14 mouse cellular contexts compared by ENCODE assay signal in the genomic region with DNA sequence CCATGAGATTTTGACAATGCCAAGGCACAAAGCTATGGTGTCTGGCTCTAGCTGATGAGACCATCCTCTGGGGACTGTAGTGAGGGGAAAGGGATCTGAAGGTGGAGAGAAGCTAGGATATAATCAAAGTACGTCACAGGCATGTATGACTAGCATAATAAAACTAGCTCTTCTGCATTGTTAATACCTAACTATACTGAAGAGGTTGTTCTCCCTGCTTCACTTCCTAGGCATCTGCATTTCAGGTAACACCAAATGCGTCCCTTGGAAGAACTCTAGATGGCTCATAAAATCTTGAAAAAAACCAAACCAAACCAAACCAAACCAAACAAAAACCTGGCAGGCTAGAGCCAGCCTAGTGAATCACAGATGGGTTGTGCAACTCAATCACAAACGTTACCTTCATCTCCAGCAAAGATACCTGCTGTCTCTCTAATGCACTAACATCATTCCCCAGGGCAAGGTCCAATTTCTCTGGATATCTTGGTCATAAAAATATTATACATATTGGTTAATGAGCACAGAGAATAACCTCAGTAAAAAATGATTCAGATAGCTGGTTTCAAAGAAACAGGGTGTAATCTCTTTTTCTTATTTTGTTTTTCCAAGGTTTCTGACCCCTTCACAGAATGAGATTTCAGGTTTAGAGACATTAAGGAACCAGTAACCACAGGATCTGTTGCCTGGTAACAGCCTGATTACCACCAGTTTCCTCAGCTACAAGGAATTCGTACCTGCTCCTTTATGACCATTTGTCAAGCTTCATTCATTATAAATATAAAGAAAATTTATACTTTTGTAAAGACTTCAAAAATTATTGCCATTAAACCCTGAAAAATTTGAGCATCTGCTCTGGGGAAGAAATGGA.
DNase-seq lines count a peak whose midpoint lies in the region; ATAC-seq and TF ChIP-seq lines count a peak whose summit lies in the region.
"Had no signal": no experiment of that assay in that cellular context is flagged by ENCODE, and none has a peak within 500 bp of the region (broad histone marks: within the 10 kb centered on the region; RNA-seq: fewer than 3 reads in every experiment).

No protein-coding gene starts in this region.

- peak; percentile 49 for ATAC-seq in forebrain, embryonic 14.5 days
- ATAC-seq in forebrain, postnatal 0 days: no peak
- ATAC-seq in hindbrain, embryonic 14.5 days (ENCODE audit: low FRiP score): no peak
- no peak; the same call in 1 of the 2 replicates for ATAC-seq in midbrain, embryonic 14.5 days (ENCODE audit: low FRiP score, low TSS enrichment)
- ATAC-seq in heart, embryonic 12.5 days (ENCODE audit: insufficient number of reproducible peaks, low FRiP score): no peak
- no peak for ATAC-seq in megakaryocyte progenitor cell, adult 5-6 weeks (replicated peaks; ENCODE audit: poor library complexity)
- ATAC-seq: inflammation-experienced regulatory T-cells, adult 6 months had no signal

- no peaks in the 10 kb centered on the region for H3K27me3 ChIP-seq in forebrain, embryonic 14.5 days (replicated peaks; ENCODE audit: control insufficient read depth, insufficient read depth, low read length)
- H3K27me3 ChIP-seq in forebrain, postnatal 0 days (ENCODE audit: insufficient read depth, low read length): no peaks in the 10 kb centered on the region
- H3K27me3 ChIP-seq in hindbrain, embryonic 14.5 days (ENCODE audit: control insufficient read depth, insufficient read depth, low read length): no peaks in the 10 kb centered on the region
- H3K27me3 ChIP-seq in midbrain, embryonic 14.5 days (ENCODE audit: control insufficient read depth, insufficient read depth, low read length): no peaks in the 10 kb centered on the region
- H3K27me3 ChIP-seq in heart, embryonic 12.5 days (replicated peaks): no peaks in the 10 kb centered on the region
- H3K27me3 ChIP-seq: heart, embryonic 13.5 days had no signal

- H3K4me2 ChIP-seq in forebrain, embryonic 14.5 days (ENCODE audit: low read length): no peak overlapping the region
- H3K4me2 ChIP-seq in forebrain, postnatal 0 days (ENCODE audit: low read depth): no peak overlapping the region
- no peak overlapping the region for H3K4me2 ChIP-seq in hindbrain, embryonic 14.5 days (replicated peaks)
- H3K4me2 ChIP-seq in midbrain, embryonic 14.5 days (ENCODE audit: low read length): no peak overlapping the region
- no peak overlapping the region for H3K4me2 ChIP-seq in heart, embryonic 12.5 days
- H3K4me2 ChIP-seq: heart, embryonic 13.5 days; liver, embryonic 11.5 days had no signal

- H3K4me1 ChIP-seq in forebrain, embryonic 14.5 days (ENCODE audit: control insufficient read depth, insufficient read depth, low read length): peaks cover 5% of the 10 kb centered on the region
- H3K4me1 ChIP-seq in forebrain, postnatal 0 days (ENCODE audit: insufficient read depth): no peaks in the 10 kb centered on the region
- H3K4me1 ChIP-seq in hindbrain, embryonic 14.5 days (replicated peaks; ENCODE audit: control insufficient read depth, insufficient read depth, low read length): peaks cover 12% of the 10 kb centered on the region
- peaks cover 15% of the 10 kb centered on the region for H3K4me1 ChIP-seq in midbrain, embryonic 14.5 days (ENCODE audit: control insufficient read depth, insufficient read depth, low read length)
- H3K4me1 ChIP-seq in heart, embryonic 12.5 days (replicated peaks): no peaks in the 10 kb centered on the region
- H3K4me1 ChIP-seq: heart, embryonic 13.5 days had no signal

- H3K9ac ChIP-seq in forebrain, embryonic 14.5 days (ENCODE audit: low read length): no peak overlapping the region
- no peak overlapping the region for H3K9ac ChIP-seq in forebrain, postnatal 0 days
- no peak overlapping the region for H3K9ac ChIP-seq in hindbrain, embryonic 14.5 days
- H3K9ac ChIP-seq in midbrain, embryonic 14.5 days (replicated peaks; ENCODE audit: low read length): no peak overlapping the region
- no peak overlapping the region for H3K9ac ChIP-seq in heart, embryonic 12.5 days
- H3K9ac ChIP-seq: heart, embryonic 13.5 days had no signal

- H3K4me3 ChIP-seq in forebrain, embryonic 14.5 days (ENCODE audit: low read depth, low read length): no peak overlapping the region
- H3K4me3 ChIP-seq in forebrain, postnatal 0 days (ENCODE audit: low read depth, low read length): no peak overlapping the region
- no peak overlapping the region for H3K4me3 ChIP-seq in hindbrain, embryonic 14.5 days (replicated peaks; ENCODE audit: low read length)
- no peak overlapping the region for H3K4me3 ChIP-seq in midbrain, embryonic 14.5 days (replicated peaks; ENCODE audit: low read depth, low read length)
- no peak overlapping the region for H3K4me3 ChIP-seq in heart, embryonic 12.5 days
- H3K4me3 ChIP-seq: heart, embryonic 13.5 days had no signal

- H3K9me3 ChIP-seq in forebrain, embryonic 14.5 days (replicated peaks; ENCODE audit: control insufficient read depth, low read length): no peaks in the 10 kb centered on the region
- H3K9me3 ChIP-seq in forebrain, postnatal 0 days (ENCODE audit: low read length): no peaks in the 10 kb centered on the region
- no peaks in the 10 kb centered on the region for H3K9me3 ChIP-seq in hindbrain, embryonic 14.5 days (ENCODE audit: control insufficient read depth, low read length)
- H3K9me3 ChIP-seq in midbrain, embryonic 14.5 days (ENCODE audit: control insufficient read depth, low read length): no peaks in the 10 kb centered on the region
- no peaks in the 10 kb centered on the region for H3K9me3 ChIP-seq in heart, embryonic 12.5 days (replicated peaks)
- H3K9me3 ChIP-seq: G1E; heart, embryonic 13.5 days had no signal

- no peak for TF ChIP-seq CTCF in forebrain, postnatal 0 days (IDR thresholded peaks at IDR 0.05; ENCODE audit: low read depth)

- H3K36me3 ChIP-seq in forebrain, embryonic 14.5 days (ENCODE audit: control insufficient read depth, insufficient read depth, low read length): no peaks in the 10 kb centered on the region
- no peaks in the 10 kb centered on the region for H3K36me3 ChIP-seq in forebrain, postnatal 0 days (ENCODE audit: insufficient read depth)
- no peaks in the 10 kb centered on the region for H3K36me3 ChIP-seq in hindbrain, embryonic 14.5 days (replicated peaks; ENCODE audit: control insufficient read depth, insufficient read depth)
- H3K36me3 ChIP-seq in midbrain, embryonic 14.5 days (ENCODE audit: control insufficient read depth, insufficient read depth, low read length): no peaks in the 10 kb centered on the region
- no peaks in the 10 kb centered on the region for H3K36me3 ChIP-seq in heart, embryonic 12.5 days
- H3K36me3 ChIP-seq: G1E; heart, embryonic 13.5 days had no signal

- DNase-seq in forebrain, embryonic 14.5 days (ENCODE audit: low spot score): no peak
- no peak for DNase-seq in forebrain, postnatal 0 days
- peak; percentile 89 for DNase-seq in brain, adult 2 months (ENCODE audit: low read depth, low spot score)
- DNase-seq in hindbrain, embryonic 14.5 days (ENCODE audit: low spot score): no peak
- DNase-seq in midbrain, embryonic 14.5 days: peak; percentile 42
- DNase-seq in heart, adult 18-20 months: no peak
- DNase-seq: kidney, postnatal 36 days; thymus, postnatal 36 days had no signal

- WGBS in forebrain, embryonic 14.5 days: 65% methylated on average over 4 of the region's 4 CpGs
- 50% methylated on average over 4 of the region's 4 CpGs for WGBS in forebrain, postnatal 0 days
- WGBS in hindbrain, embryonic 14.5 days: 42% methylated on average over 4 of the region's 4 CpGs
- WGBS in midbrain, embryonic 14.5 days: 44% methylated on average over 4 of the region's 4 CpGs
- 63% methylated on average over 4 of the region's 4 CpGs for WGBS in heart, embryonic 12.5 days

- H3K27ac ChIP-seq in forebrain, embryonic 14.5 days (ENCODE audit: low read depth, low read length): 0 out of 2 replicates have a peak overlapping the region, but pooled peaks have one; percentile 44
- no peak overlapping the region; the same call in 1 of the 2 replicates for H3K27ac ChIP-seq in forebrain, postnatal 0 days (ENCODE audit: low read depth, low read length)
- peak overlapping the region; percentile 76 for H3K27ac ChIP-seq in hindbrain, embryonic 14.5 days
- H3K27ac ChIP-seq in midbrain, embryonic 14.5 days (replicated peaks; ENCODE audit: low read depth, low read length): peak overlapping the region; percentile 68
- no peak overlapping the region for H3K27ac ChIP-seq in heart, embryonic 12.5 days (ENCODE audit: poor library complexity, severe bottlenecking)
- H3K27ac ChIP-seq: heart, embryonic 13.5 days had no signal

Comparison
In these comparisons a context has a peak if more than half of its experiments do, and no peak if none do; other contexts are left out.
1. H3K27ac ChIP-seq: peak in forebrain, embryonic 14.5 days (single experiment), hindbrain, embryonic 14.5 days (single experiment) and midbrain, embryonic 14.5 days (single experiment); none in forebrain, postnatal 0 days (single experiment) and heart, embryonic 12.5 days (single experiment).
2. DNase-seq: peak in brain, adult 2 months (single experiment) and midbrain, embryonic 14.5 days (single experiment); none in forebrain, embryonic 14.5 days (single experiment), forebrain, postnatal 0 days (single experiment), hindbrain, embryonic 14.5 days (single experiment) and heart, adult 18-20 months (0 of 2).